Mouse (Mus musculus) MEL (cell line): ENCODE results near the gene Ube2t. TPM values are rescaled to one million over a fixed set of nuclear protein-coding genes. Genes with fewer than 3 reads are reported as not detected.

Experiments used
- DNase-seq: peaks from one replicate; pipeline ENCODE4 v3.0.0; 2011; ENCODE audit warnings: low read depth, low spot score
- H3K27ac ChIP-seq: 2 replicates; pipeline ENCODE4 v1.5.1; 2012; ENCODE audit warnings: low read depth, mild to moderate bottlenecking, control low read depth, low read length, moderate library complexity; ENCODE audit not compliant: control insufficient read depth
- H3K27me3 ChIP-seq, 2 experiments: fragments of 150-350 bp in 1 of 2; sonication (generic) in 1 of 2; 2 replicates each; pipeline ENCODE4 v1.6.1; 2012; ENCODE audit warnings: low read length in 2 of 2, mild to moderate bottlenecking in 2 of 2, improper control_type of control experiment in 1 of 2, moderate library complexity in 1 of 2; ENCODE audit not compliant: insufficient read depth in 2 of 2, control insufficient read depth in 1 of 2
- H3K36me3 ChIP-seq, 2 experiments: 2 replicates each; pipeline ENCODE4 v1.6.1; 2012 to 2014; ENCODE audit warnings: low read length in 2 of 2, improper control_type of control experiment in 1 of 2, inconsistent platforms in 1 of 2, mild to moderate bottlenecking in 1 of 2; ENCODE audit not compliant: insufficient read depth in 2 of 2, control insufficient read depth in 1 of 2
- H3K4me1 ChIP-seq, 2 experiments: fragments of 150-350 bp in 1 of 2; sonication (generic) in 1 of 2; 2 replicates each; pipeline ENCODE4 v1.6.1; 2012; ENCODE audit warnings: low read length in 2 of 2, improper control_type of control experiment in 1 of 2, mild to moderate bottlenecking in 1 of 2; ENCODE audit not compliant: insufficient read depth in 2 of 2, control insufficient read depth in 1 of 2
- H3K4me3 ChIP-seq, 2 experiments: fragments of 150-350 bp in 1 of 2; sonication (generic) in 1 of 2; 2 replicates each; pipeline ENCODE4 v1.5.1; 2012; ENCODE audit warnings: low read depth in 2 of 2, low read length in 2 of 2, mild to moderate bottlenecking in 2 of 2, moderate library complexity in 2 of 2, control low read depth in 1 of 2, improper control_type of control experiment in 1 of 2; ENCODE audit not compliant: control insufficient read depth in 1 of 2, insufficient read depth in 1 of 2
- H3K79me2 ChIP-seq: 2 replicates; pipeline ENCODE4 v1.6.1; 2012; ENCODE audit warnings: mild to moderate bottlenecking, low read length, moderate library complexity; ENCODE audit not compliant: control insufficient read depth, poor library complexity, insufficient read depth
- H3K9ac ChIP-seq: 2 replicates; pipeline ENCODE4 v1.6.1; 2012; ENCODE audit warnings: low read depth, mild to moderate bottlenecking, control low read depth, low read length, moderate library complexity; ENCODE audit not compliant: control insufficient read depth, poor library complexity, severe bottlenecking
- H3K9me3 ChIP-seq: fragments of 150-350 bp; sonication (generic); replicated peaks from 2 replicates; pipeline ENCODE4 v1.6.1; 2012; ENCODE audit warnings: mild to moderate bottlenecking, low read length, improper control_type of control experiment, moderate library complexity; ENCODE audit not compliant: insufficient read depth
- BHLHE40 ChIP-seq: IDR thresholded peaks from 2 replicates; pipeline ENCODE4 v1.6.1; 2012; ENCODE audit warnings: low read depth, mild to moderate bottlenecking, inconsistent platforms, low read length, improper control_type of control experiment, borderline replicate concordance
- CHD2 ChIP-seq: IDR thresholded peaks from 2 replicates; pipeline ENCODE4 v1.6.1; 2011; ENCODE audit warnings: low read length, improper control_type of control experiment
- CTCF ChIP-seq, 3 experiments: IDR thresholded peaks in 2 of 3; conservative IDR thresholded peaks in 1 of 3; 2 replicates each; pipeline ENCODE4 v1.5.1; 2011 to 2012; ENCODE audit warnings: low read length in 3 of 3, low read depth in 2 of 3, mild to moderate bottlenecking in 2 of 3, improper control_type of control experiment in 1 of 3, inconsistent platforms in 1 of 3, mixed read lengths in 1 of 3, moderate library complexity in 1 of 3; ENCODE audit not compliant: control insufficient read depth in 1 of 3, insufficient read depth in 1 of 3, poor library complexity in 1 of 3, severe bottlenecking in 1 of 3
- E2F4 ChIP-seq: IDR thresholded peaks from 2 replicates; pipeline ENCODE4 v1.6.1; 2011; ENCODE audit warnings: low read depth, low read length, improper control_type of control experiment, borderline replicate concordance
- EP300 ChIP-seq, 2 experiments: IDR thresholded peaks; 2 replicates each; pipeline ENCODE4 v1.6.1; 2011; ENCODE audit warnings: improper control_type of control experiment in 2 of 2, low read length in 2 of 2, low read depth in 1 of 2, mild to moderate bottlenecking in 1 of 2
- GABPA ChIP-seq: IDR thresholded peaks from 2 replicates; pipeline ENCODE4 v1.6.1; 2012; ENCODE audit warnings: low read depth, mild to moderate bottlenecking, inconsistent platforms, low read length, improper control_type of control experiment, moderate library complexity
- GATA1 ChIP-seq: IDR thresholded peaks from 2 replicates; pipeline ENCODE4 v1.6.1; 2011; ENCODE audit warnings: low read depth, low read length, improper control_type of control experiment
- MAFK ChIP-seq: IDR thresholded peaks from 2 replicates; pipeline ENCODE4 v1.6.1; 2011; ENCODE audit warnings: low read depth, mild to moderate bottlenecking, low read length, improper control_type of control experiment, borderline replicate concordance
- MEF2A ChIP-seq: IDR thresholded peaks from 2 replicates; pipeline ENCODE4 v1.6.1; 2014; ENCODE audit warnings: low read depth, mild to moderate bottlenecking, inconsistent platforms, low read length, improper control_type of control experiment; ENCODE audit not compliant: poor library complexity, insufficient replicate concordance, severe bottlenecking; ENCODE audit errors: extremely low read depth
- MXI1 ChIP-seq: IDR thresholded peaks from 2 replicates; pipeline ENCODE4 v1.6.1; 2011; ENCODE audit warnings: mild to moderate bottlenecking, low read depth, low read length, improper control_type of control experiment
- NRF1 ChIP-seq: IDR thresholded peaks from 2 replicates; pipeline ENCODE4 v1.6.1; 2014; ENCODE audit warnings: low read depth, mild to moderate bottlenecking, inconsistent platforms, low read length, improper control_type of control experiment, moderate library complexity; ENCODE audit not compliant: poor library complexity, insufficient read depth, severe bottlenecking
- POLR2AphosphoS2 ChIP-seq: IDR thresholded peaks from 2 replicates; pipeline ENCODE4 v1.6.1; 2011; ENCODE audit warnings: low read length, improper control_type of control experiment
- RAD21 ChIP-seq: IDR thresholded peaks from 2 replicates; pipeline ENCODE4 v1.6.1; 2011; ENCODE audit warnings: mild to moderate bottlenecking, low read depth, low read length, improper control_type of control experiment
- RCOR1 ChIP-seq: IDR thresholded peaks from 2 replicates; pipeline ENCODE4 v1.6.1; 2012; ENCODE audit warnings: low read depth, mild to moderate bottlenecking, inconsistent platforms, low read length, improper control_type of control experiment
- SIN3A ChIP-seq: IDR thresholded peaks from 2 replicates; pipeline ENCODE4 v1.6.1; 2012; ENCODE audit warnings: low read length, improper control_type of control experiment, inconsistent platforms
- SMC3 ChIP-seq: IDR thresholded peaks from 2 replicates; pipeline ENCODE4 v1.6.1; 2011; ENCODE audit warnings: low read depth, low read length, improper control_type of control experiment
- UBTF ChIP-seq: IDR thresholded peaks from 2 replicates; pipeline ENCODE4 v1.6.1; 2012; ENCODE audit warnings: low read depth, mild to moderate bottlenecking, inconsistent platforms, low read length, improper control_type of control experiment, moderate library complexity, borderline replicate concordance; ENCODE audit not compliant: insufficient read depth
- USF2 ChIP-seq, 2 experiments: IDR thresholded peaks; 2 replicates each; pipeline ENCODE4 v1.6.1; 2011 to 2012; ENCODE audit warnings: improper control_type of control experiment in 2 of 2, low read length in 2 of 2, borderline replicate concordance in 1 of 2, inconsistent platforms in 1 of 2, low read depth in 1 of 2, mild to moderate bottlenecking in 1 of 2; ENCODE audit not compliant: insufficient read depth in 1 of 2
- ZKSCAN1 ChIP-seq: IDR thresholded peaks from 2 replicates; pipeline ENCODE4 v1.6.1; 2012; ENCODE audit warnings: low read depth, mild to moderate bottlenecking, inconsistent platforms, low read length, improper control_type of control experiment, moderate library complexity
- polyA plus RNA-seq, 2 experiments: library from polyadenylated mRNA; stranded (reverse) in 1 of 2; unstranded in 1 of 2; fragments of >175 nt in 1 of 2; fragments of >200 nt in 1 of 2; gene quantifications; 2 replicates each; pipeline versions ENCODE4 v1.2.1 to v1.2.4; 2012; ENCODE audit warnings: low replicate concordance in 2 of 2, low read depth in 1 of 2; ENCODE audit not compliant: insufficient read length in 2 of 2, insufficient read depth in 1 of 2, missing spikeins in 1 of 2
- total RNA-seq: library from RNA; depleted of rRNA; stranded (reverse); fragments of 300-350 nt; gene quantifications from 2 replicates; pipeline ENCODE4 v1.2.3, GENCODE M21; 2012

Gene Ube2t
- total and polyA plus RNA-seq, 3 experiments: 14.4 to 23.1 TPM; not detected in 1

DNA sequence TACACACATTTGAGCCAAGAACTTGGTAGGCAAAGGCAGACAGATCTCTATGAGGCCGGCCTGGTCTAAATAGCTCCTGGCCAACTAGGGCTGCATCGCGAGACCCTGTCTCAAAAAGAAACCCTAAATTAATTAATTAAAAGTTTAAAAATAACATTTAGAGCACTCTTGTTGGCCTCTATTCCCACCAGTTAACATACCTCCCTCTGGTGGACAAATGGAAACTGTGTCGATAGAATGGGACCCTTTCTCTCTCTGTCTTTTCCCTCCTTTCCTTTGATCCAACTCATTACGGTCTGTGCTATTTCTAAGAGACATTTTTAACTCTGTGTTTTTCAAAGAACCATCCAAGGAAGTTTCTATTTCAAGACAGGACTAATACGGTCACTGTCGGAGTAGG, 1.7 kb upstream of the Ube2t start:
- Histone ChIP-seq H3K4me3 (peak overlapping the region in 1 of 2 experiments; percentile 59; a peak in 2 of 4 replicates), H3K27me3 (no peaks in the 10 kb centered on the region), H3K4me1 (peaks cover 0 to 3% of the 10 kb centered on the region in 2 experiments; a peak in 1 of 4 replicates), H3K36me3 (peaks cover 0 to 5% of the 10 kb centered on the region in 2 experiments; a peak in 2 of 4 replicates), H3K79me2 (peaks cover 5% of the 10 kb centered on the region), H3K27ac (no peak overlapping the region), H3K9ac (no peak overlapping the region), H3K9me3 (no peaks in the 10 kb centered on the region)
- DNase-seq: peak; percentile 70
- TF ChIP-seq POLR2AphosphoS2 (no peak), CTCF (IDR thresholded peaks at IDR 0.05 in 2 of 3, conservative IDR thresholded peaks at IDR 0.05 in 1 of 3; ENCODE audit: control insufficient read depth in 1 of 3, insufficient read depth in 1 of 3, low read depth in 2 of 3, low read length in 3 of 3, poor library complexity in 1 of 3, severe bottlenecking in 1 of 3) (peak; percentile 9 to 64 (median 62); a peak in 4 of 6 replicates), GABPA (no peak), SIN3A (no peak), ZKSCAN1 (no peak), BHLHE40 (no peak), MEF2A (no peak), E2F4 (no peak), RCOR1 (no peak), MAFK (no peak), UBTF (no peak), USF2 (IDR thresholded peaks at IDR 0.05; ENCODE audit: borderline replicate concordance in 1 of 2, insufficient read depth in 1 of 2, low read depth in 1 of 2, low read length in 2 of 2) (no peak), NRF1 (no peak), EP300 (IDR thresholded peaks at IDR 0.05; ENCODE audit: low read depth in 1 of 2, low read length in 2 of 2) (no peak), SMC3 (peak; percentile 36; the same call in 1 of the 2 replicates), MXI1 (no peak), CHD2 (no peak), GATA1 (0 out of 2 replicates have a peak, but pooled peaks have one; percentile 40), RAD21 (peak; percentile 10; the same call in 1 of the 2 replicates)

DNA sequence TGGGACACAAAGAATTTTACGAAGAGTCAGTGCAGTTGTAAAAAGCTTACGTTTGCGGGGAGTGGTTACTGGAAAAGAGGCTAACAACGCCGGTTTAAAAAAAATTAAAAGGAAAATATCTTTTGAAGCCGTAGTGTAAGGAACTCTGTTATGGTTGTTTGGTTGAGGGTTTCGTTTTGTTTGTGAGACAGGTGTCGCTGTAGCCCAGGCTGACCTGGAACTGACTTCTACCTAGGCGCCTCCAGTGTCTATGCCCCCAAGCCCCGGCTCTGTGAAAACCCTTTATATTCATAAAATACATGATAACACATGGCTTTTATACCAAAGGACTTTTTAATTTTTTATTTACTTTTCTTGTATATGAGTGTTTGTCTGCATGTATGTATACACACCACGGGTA, 456 bp downstream of the Ube2t start:
- Histone ChIP-seq H3K27ac (peak overlapping the region; percentile 69), H3K9me3 (no peaks in the 10 kb centered on the region), H3K9ac (peak overlapping the region; percentile 89), H3K79me2 (peaks cover 4% of the 10 kb centered on the region), H3K4me1 (no peaks in the 10 kb centered on the region), H3K27me3 (no peaks in the 10 kb centered on the region), H3K4me3 (peak overlapping the region; percentile 71 to 78), H3K36me3 (peaks cover 2% of the 10 kb centered on the region in 2 experiments; a peak in 2 of 4 replicates)
- DNase-seq: peak; percentile 54
- TF ChIP-seq RCOR1: no peak
- peak in 2 of 3 experiments; percentile 40 to 43; a peak in 4 of 6 replicates for TF ChIP-seq CTCF (IDR thresholded peaks at IDR 0.05 in 2 of 3, conservative IDR thresholded peaks at IDR 0.05 in 1 of 3; ENCODE audit: control insufficient read depth in 1 of 3, insufficient read depth in 1 of 3, low read depth in 2 of 3, low read length in 3 of 3, poor library complexity in 1 of 3, severe bottlenecking in 1 of 3)
- no peak for TF ChIP-seq EP300 (IDR thresholded peaks at IDR 0.05; ENCODE audit: low read depth in 1 of 2, low read length in 2 of 2)
- no peak for TF ChIP-seq SMC3
- TF ChIP-seq UBTF: no peak
